Mouse (Mus musculus) frontal cortex, postnatal 25 days (tissue): ENCODE results near the gene Slc27a2.
"Not testable (repeated sequence)": the region's sequence is repeated elsewhere in the genome, so short reads cannot be mapped to it uniquely, and the experiment has no call there.

Source experiments
- DNase-seq, 2 experiments: peaks; one replicate each; pipeline ENCODE4 v3.0.0; 2022; ENCODE audit warnings: low spot score in 2 of 2

The Slc27a2 gene

DNA sequence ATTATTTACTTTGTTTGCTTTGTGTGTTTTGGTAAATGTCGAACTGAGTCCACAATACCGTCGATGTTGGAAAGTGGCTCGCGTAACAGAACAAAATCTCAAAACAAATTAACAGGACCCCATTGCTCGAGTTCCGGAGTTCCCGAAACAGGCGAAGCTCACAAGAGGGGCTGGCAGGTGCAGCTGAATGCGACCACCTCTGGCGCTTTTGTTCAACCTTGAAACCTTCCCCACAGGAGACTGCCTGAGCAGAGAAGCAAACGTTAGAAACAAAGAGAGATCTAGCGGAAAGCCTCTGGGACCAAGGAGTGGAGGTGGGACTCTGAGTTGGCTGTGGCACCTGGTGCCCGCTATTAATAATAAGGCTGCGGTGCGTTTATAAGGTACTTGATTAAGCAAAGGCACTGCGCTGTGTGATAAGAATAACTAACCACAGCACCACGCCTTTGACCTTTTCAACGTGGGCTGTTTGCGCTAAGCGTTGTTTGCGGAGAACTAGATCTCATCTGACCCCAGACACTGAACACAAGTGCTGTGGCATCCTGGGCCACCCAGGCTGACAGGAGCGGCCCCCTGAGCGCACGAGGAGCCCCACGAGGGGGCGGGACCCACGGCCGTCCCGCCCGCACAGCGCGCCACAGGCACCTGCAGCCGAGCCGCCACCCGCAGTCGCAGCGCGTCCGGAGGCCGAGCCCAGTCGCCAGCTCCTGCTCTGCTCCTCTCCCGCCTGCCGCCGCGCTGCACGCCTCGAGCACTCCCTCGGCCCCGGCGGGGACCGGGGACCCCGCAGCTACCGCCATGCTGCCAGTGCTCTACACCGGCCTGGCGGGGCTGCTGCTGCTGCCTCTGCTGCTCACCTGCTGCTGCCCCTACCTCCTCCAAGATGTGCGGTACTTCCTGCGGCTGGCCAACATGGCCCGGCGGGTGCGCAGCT, at the start of gene Slc27a2:
Gene Slc27a2, plus strand, starts transcription at position 51 of the 934 bp plus-strand sequence.
- DNase-seq = peak in 1 of 2 experiments; percentile 8

DNA sequence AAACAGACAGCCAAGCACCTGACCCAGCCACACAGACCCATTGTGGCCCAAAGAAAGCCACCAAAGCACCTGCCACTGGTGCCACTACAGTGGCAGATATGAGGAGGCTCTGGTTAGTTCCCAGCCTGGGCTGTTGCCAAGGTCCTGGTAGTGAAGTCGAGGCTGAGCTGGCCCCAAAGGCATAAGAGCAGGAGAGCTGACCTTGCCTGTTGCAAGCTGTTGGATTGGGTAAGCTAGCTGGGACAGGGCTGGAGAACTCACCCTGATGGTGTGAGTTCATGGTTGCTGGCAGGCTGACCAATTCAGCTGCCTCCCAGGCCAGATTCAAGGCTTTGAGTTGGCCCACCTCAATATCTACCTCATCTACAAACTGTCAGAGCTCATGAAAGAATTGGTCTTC, 47.1 kb upstream of the Slc27a2 start:
- no peak for DNase-seq

DNA sequence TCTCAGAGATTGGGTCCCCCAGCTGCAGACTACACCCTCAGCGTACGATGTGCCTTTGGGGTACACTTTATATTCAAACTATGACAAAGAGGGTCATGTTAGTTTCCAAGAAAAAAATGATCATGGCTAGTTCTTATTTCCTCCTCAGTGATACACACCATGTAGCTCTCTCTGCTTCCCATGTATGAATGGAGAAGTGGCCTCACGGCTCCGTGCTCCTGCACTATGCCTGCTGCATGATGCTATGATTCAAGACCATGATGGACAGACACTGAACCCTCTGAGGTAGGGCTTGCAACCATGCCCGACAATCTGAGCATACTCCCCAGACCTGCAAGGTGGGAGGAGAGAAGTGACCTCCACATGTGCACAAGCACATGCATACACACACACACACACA, 44.7 kb upstream of the Slc27a2 start:
- DNase-seq = no peak

DNA sequence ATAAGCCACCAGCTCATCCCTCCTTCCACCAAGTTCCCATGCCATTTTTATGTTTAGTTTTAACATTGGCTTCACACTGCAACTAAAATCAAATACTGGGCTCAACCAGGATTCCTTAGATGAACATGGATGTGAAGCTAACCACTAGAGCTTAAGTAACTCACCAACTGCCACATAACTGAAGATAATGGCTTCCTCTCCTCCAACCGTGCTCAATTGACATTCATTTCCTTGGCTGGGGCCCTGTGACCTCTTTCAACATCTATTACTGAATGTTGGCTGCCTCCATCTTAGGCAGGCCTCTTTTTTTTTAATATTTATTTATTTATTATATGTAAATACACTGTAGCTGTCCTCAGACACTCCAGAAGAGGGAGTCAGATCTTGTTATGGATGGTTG, 44.0 kb upstream of the Slc27a2 start:
- no peak for DNase-seq

DNA sequence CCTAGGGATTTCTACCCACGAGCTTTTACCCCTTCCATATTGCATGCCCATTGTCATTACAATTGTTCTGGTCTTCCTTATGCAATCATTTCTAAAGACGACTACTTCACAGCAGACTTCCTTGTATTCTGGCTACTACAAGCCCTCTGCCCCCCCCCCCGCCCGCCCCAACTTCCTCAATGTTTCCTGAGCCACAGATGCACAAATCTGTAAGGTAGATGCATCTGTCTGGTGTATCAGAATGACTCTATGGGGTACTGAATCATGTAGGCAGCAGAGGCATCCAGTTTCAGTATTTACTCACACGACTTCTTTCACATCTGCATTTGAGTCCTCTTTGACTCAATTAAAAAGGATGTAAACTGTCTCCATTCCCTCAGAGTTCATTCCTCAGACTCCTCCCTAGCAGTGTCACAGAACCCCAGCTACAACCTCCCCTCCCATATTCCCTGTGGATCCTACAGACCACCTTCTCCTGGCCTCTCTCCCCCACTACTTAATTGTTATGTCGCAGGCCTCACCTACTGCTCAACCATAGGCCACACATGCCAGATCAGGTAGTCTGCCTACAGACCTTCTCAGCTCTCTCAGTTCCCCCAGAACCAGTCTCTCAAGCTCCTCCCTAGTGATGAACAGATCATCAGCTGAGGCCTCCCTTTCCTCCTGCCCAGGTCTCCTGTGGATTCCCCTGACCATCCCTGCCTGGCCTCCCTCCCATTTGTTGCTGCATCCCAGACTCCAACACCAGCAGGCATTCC, 37.0 kb upstream of the Slc27a2 start:
- no peak for DNase-seq

DNA sequence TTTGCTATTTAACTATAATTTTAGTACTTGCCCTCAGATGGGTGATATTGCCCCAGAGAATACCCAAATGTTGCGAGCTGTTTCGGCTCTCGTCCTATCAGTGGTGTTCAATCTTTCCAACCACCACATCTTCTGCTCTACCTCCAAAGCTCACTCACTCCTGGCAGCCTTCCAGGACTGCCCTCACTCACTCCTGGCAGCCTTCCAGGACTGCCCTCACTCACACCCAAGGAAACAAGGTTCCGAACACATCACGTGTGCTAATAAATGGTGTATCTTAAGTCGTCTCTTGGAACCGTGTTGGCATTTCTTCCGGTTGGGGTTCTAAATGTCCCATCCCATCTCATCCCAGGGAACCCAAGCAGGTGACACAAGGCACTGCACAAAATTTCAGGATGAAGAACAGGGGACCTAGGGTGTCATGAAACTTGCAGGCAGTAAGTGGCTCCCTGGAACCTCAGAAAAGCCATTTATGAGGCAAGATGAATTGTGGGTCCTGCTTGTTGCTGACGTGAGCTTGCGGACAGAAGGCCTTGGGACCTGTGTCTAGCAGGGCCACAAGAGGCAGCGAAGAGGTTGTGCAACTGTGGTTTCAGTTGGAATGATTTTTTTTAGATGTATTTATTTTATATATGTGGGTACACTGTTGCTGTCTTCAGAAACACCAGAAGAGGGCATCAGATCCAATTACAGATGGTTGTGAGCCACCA, 32.2 kb upstream of the Slc27a2 start:
- no peak for DNase-seq

DNA sequence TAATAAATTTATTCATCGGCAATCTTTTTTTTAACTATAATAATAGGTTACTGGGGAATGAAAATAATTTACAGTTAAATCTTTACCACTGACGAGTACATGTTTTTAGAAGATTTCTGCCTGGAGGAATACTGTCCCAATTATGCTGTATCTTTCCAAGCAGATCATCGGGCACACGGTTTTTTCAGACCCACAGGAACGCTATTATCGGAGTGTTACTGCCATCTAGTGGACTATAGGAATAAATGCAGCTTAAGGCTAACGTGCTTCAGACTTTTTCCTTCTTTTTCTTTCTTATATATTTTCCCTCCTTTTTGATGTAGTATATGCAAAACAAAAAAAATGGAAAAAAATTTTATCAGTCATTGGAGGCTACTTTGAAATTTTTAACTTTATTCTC, 31.4 kb upstream of the Slc27a2 start:
- no peak for DNase-seq

DNA sequence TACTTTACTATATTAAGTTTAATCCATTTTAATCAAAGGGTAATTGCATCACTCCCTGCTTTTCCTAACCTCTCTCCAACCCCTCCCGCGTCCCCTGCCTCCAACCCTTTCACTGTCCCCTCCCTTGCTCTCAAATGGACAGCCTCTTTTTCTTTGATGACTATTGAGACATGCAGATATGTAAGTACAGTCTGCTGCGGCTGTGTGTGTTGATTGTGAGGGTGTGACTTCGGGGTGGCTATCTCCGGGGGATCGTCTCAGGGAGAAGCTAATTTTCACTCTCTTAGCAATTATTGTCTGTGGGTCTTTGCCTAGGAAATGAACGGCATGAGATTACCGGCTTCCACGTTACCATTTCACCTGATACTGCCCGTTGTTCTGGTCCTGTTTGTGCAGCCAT, 30.7 kb upstream of the Slc27a2 start:
- DNase-seq = no peak

DNA sequence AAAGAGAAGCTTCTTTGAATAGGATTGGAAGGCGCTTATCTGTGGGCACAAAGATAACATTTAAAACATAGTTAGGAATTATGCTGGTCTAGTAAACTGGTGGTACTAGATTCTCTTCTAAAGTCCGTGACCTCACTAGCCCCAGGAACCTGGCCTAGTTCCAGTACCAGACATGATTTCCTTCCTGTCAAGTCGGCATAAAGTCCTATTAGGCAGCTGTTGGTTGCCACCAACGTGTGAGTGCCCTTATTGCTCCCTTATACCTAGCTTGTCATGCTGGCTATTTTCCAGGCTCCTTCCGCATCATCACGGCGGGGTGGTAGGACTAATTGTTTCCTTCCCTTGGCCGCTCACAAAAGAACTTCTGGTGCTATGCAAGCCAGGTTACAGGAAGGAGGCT, 30.2 kb upstream of the Slc27a2 start:
- DNase-seq = no peak

DNA sequence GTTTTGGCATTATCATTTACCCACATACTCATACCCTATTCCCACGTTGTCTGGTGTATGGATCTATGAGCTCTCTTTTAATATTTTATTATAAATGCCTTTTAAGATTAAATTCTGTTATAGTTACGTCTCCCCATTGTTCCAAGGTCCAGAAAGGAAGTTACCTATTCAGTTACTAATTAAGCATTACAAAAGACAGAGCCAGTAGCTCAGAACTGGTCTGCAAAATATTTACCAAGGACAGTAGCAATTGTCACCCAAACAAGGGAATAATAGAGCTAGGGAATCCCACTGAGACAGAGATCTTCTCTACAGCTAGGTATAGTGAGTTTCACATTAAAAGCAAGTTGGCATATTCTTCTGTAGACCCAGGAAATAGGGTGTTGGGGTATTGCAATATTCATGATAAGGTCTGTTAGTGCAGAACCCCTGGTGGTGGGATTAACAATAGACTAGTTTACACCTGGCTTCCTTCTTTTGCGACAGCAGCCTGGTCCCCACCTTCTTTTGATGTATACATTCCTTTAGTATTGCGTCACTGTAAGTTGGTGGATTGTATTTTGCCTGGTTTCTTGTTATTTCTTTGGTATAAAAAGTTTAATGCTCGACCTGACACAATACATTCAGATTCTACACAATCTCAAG, 29.0 kb upstream of the Slc27a2 start:
- DNase-seq = not testable (repeated sequence)

DNA sequence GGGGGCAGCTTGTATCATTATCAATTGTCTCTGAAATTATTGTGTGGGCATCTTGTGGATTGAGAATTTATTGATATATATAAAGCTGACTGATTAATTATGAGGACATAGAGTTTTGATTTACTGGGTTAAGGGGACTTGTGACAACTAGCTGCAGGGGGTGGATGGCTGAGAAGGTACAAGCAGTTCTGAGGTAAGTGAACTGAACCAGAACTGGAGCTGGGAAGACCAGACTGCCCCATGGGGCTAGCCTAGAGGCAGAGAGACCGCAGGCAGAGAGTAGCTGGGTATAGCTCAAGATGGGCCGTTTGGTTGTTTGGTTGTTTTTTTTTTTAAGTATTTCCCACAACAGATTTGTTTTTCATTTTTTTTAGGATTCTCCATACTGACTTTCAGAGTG, 27.9 kb upstream of the Slc27a2 start:
- no peak for DNase-seq

DNA sequence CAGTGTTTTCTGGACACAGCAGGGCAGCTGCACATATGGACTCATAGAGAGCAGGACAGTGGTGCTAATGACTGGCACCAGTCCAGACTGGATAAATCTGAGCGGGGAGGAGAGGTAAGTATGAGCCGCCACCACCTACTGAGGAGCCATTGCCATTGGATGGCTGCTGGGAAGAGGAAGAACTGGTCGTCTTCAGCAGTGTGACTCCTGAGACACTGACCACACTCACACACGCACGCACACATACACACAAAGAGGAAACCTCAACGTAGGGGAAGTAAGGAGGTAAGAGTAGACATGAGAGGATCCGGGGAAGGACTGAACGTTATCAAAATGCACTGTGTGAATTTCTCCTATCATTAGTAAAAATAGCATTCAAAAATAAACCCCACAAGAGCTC, 24.7 kb upstream of the Slc27a2 start:
- DNase-seq = no peak

DNA sequence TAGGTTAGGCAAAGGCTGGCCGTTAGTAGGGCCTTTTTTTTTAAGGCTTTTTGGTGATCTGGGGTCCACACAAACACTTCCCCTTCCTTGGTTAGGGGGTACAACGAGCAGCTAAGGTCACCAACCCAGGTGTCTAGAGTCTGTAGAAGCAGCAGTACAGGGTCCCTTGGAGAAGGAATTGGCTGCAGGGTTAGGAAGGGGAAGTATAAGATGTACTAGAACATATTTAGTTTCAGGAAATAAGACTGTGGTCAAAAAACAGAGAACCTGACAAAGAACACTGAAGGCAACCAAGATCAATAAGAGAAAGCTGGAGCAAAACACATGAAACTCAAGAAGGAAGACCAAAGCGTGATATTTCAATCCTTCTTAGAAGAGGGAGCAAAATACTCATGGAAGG, 21.6 kb upstream of the Slc27a2 start:
- DNase-seq = no peak

DNA sequence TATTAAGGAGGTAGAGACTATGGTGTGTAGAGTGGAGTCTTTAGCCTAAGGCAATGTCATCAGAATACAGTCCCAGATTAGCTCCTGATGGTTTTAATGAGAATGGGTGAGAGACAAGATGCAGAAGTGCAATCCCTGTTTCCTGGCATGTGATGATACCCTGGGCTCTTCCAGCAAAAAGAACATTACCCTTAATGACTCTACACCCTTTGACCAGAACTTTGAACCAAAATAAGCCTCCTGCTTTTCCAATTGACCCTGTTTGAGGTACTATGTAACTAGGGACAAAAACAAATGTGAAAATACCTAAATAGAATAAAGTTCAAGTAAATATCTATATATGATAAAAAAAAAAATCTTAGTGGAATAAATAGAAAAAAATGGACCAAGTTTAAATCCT, 14.6 kb upstream of the Slc27a2 start:
- no peak for DNase-seq

DNA sequence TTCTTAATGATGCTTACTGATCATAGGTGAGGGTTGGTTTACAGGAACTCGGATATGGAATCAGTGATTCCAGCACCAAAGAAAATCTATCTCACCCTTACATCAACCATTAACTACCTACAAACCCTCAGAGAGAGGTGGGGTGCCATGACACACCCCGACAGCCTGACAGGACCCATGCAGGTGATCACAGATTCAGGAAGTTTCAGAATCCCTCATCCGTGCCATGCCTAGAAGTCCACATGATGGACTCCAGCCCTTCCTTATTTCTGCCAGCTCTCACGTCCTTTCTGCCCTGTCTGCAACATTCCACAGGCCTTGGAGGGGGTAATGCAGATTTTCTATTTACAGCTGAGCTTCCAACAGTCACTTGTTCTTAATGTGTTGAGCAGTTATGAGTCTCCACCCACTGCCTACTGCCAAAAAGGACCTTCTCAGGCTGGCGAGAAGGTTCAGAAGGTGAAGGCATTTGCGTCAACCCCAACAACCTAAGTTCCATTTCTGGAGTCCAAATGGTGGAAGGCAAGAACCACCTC, 11.7 kb upstream of the Slc27a2 start:
- no peak for DNase-seq

DNA sequence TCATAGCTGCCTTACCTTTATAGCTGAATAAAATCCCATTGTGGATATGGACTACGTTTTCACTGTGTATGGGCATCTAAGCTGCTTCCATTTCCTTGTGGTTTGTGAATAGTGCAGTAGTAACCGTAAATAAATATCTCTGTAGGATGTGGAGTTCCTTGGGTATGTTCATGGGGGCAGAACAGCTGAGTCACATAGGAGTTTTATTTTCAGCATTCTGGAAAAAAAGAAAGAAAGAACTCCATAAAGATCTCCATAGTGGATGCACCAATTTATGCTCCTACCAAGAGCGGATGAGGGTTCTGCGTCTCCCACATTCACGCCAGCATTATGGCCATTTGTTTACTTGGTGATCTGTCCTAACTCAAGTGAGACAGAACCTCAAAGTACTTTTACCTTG, 10.0 kb upstream of the Slc27a2 start:
- DNase-seq = no peak

DNA sequence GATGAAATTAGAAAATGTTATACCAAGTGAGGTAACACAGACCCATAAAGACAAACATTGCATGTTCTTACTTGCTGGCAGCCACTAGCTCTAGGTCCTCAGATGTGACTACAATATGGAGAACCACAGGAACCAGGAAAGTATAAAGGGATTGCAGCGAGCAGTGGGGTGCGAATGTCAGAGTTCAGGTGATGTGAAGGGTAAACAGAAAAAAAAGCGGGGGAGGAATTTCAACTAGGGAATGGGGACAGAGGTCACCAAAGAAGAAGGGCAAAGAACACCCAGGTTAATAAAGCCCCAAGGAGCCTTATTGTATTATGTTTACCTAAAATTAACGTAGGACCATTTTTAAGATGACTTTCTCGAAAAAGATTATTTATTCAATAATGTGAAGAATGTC, 6.9 kb upstream of the Slc27a2 start:
- no peak for DNase-seq

DNA sequence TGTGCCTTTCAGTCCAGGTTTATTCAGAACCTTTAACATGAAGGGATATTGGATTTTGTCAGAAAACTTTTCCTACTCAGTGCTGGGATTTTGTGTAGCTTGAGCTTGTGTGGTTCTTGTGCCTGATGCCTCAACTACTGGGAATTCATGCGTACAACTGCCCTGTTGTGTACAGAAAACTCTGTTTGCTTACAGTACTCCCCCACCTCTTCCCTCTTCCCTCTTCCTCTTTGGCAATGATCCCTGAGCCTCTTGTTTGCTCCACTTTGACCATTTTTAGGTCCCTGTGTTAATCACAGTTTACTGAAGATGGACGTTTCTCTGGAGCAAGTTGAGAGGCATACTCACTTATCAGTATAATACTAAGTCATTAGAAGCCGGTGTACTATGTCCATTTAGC, 5.8 kb upstream of the Slc27a2 start:
- no peak for DNase-seq

DNA sequence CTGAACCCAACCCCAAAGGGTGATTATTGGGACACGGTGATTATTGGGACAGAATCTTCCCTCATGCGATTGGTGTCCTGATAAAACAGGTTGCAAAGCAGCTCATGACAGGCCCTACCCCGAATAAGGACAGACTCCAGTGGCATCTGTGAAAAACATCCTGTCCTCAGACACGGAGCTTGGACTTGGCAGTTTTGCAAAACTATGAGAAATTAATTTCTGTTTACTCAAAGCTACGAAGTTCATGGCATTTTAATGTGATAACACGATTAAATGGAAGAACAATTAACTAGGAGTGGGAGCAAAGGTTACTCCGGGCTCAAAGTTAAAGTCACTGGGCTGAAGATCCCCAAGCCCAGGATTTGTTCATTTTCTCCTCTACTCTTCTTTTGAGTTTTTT, 2.5 kb upstream of the Slc27a2 start:
- DNase-seq = no peak

DNA sequence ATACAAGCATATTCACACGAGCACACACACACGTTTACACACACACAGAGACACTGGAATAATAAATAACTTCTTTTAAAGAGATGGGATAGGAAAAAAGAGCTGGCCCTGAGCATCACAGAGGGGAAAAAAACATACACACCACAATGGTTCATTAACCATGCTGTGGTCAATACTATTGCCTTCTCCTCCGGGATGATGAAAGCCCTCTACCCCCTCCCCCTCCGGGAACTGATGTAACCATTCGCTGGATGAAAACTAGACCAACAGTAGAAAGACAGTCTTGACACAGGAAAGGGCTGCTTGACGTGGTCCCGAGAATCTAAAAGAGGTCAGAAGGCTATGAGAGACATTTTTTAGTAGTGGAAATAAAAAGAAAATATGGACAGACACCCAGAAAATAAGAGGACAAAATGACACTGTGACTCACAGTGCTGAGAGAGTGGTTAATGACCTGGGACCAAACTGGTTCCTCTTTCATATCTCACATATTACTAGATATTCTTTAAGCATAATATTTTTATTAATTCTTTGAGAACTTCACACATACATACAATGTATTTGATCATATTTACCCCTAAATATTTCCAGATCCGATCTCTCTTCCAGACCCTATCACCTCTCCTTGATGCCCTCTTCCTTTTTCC, 840 bp upstream of the Slc27a2 start:
- no peak for DNase-seq

DNA sequence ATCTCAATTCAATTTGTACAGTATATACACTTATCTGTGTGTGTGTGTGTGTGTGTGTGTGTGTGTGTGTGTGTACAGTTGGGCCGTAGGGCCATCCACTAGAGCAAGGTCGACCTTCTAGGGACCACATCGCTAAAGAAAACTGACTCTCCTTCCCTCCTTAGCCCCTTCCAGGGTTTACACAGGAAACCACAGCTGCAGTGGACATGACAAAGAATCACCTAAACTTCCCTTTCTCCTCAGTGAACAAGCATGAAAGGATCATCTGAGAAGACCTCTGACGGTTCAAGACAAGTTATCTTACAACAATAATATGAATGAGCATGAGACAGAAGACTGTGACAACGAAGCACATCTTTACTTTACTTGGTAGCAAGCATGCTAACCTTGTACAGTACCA, 311 bp upstream of the Slc27a2 start:
- DNase-seq = no peak
